Mouse (Mus musculus) mature B cell (primary cell): ENCODE results near the gene Gm13276.
"Not testable (repeated sequence)": the region's sequence is repeated elsewhere in the genome, so short reads cannot be mapped to it uniquely, and the experiment has no call there.

Source experiments
- in situ Hi-C: fragments of 300-500 bp; cut with MboI; formaldehyde crosslinking; loops from 2 replicates; pipeline ENCODE4 v1.14.3; 2019

Gene Gm13276

GRCm38 (mm10) chr4:88785409-88785808, at the start of gene Gm13276:
Gene Gm13276, plus strand, starts transcription at chr4:88785709.
- in situ Hi-C loops = not testable (repeated sequence)

GRCm38 (mm10) chr4:88738480-88738879, 47.0 kb upstream of the Gm13276 start:
- in situ Hi-C loops = loop anchor here (25.0 kb wide), 2 partner anchors 124 to 574 kb away; partner anchors contain the start of genes Cdkn2b and Ifna1

- in situ Hi-C loops = loop anchor here (25.0 kb wide), 2 partner anchors 123 to 573 kb away; partner anchors contain the start of genes Cdkn2b and Ifna1
Observed at GRCm38 (mm10) chr4:88739036-88739435, 46.5 kb upstream of the Gm13276 start.

GRCm38 (mm10) chr4:88741426-88741825, 44.1 kb upstream of the Gm13276 start:
- in situ Hi-C loops = loop anchor here (25.0 kb wide), 2 partner anchors 121 to 571 kb away; partner anchors contain the start of genes Cdkn2b and Ifna1

- in situ Hi-C loops = loop anchor here (25.0 kb wide), 2 partner anchors 119 to 569 kb away; partner anchors contain the start of genes Cdkn2b and Ifna1
Observed at GRCm38 (mm10) chr4:88742771-88743371, 42.6 kb upstream of the Gm13276 start.

- in situ Hi-C loops = loop anchor here (25.0 kb wide), 2 partner anchors 118 to 568 kb away; partner anchors contain the start of genes Cdkn2b and Ifna1
Observed at GRCm38 (mm10) chr4:88744207-88744606, 41.3 kb upstream of the Gm13276 start.

GRCm38 (mm10) chr4:88749926-88750325, 35.6 kb upstream of the Gm13276 start:
- in situ Hi-C loops = loop anchor here (25.0 kb wide), 2 partner anchors 112 to 562 kb away; partner anchors contain the start of genes Cdkn2b and Ifna1

GRCm38 (mm10) chr4:88754818-88755340, 30.6 kb upstream of the Gm13276 start, which contains the start of gene Gm13271:
Gene Gm13271, plus strand, starts transcription at chr4:88754868.
- in situ Hi-C loops = not testable (repeated sequence)

- in situ Hi-C loops = not testable (repeated sequence)
Observed at GRCm38 (mm10) chr4:88756581-88757513, 28.7 kb upstream of the Gm13276 start.

GRCm38 (mm10) chr4:88757628-88758031, 27.9 kb upstream of the Gm13276 start:
- in situ Hi-C loops = not testable (repeated sequence)

GRCm38 (mm10) chr4:88758751-88759150, 26.8 kb upstream of the Gm13276 start:
- in situ Hi-C loops = not testable (repeated sequence)

- in situ Hi-C loops = not testable (repeated sequence)
Observed at GRCm38 (mm10) chr4:88759610-88760268, 25.8 kb upstream of the Gm13276 start, which contains the start of gene Gm13283. Gene Gm13283, plus strand, starts transcription at chr4:88760119.

GRCm38 (mm10) chr4:88760431-88760830, 25.1 kb upstream of the Gm13276 start:
- in situ Hi-C loops = not testable (repeated sequence)

- in situ Hi-C loops = not testable (repeated sequence)
Observed at GRCm38 (mm10) chr4:88761776-88762175, 23.7 kb upstream of the Gm13276 start.

GRCm38 (mm10) chr4:88762341-88762740, 23.2 kb upstream of the Gm13276 start:
- in situ Hi-C loops = not testable (repeated sequence)

- in situ Hi-C loops = not testable (repeated sequence)
Observed at GRCm38 (mm10) chr4:88763384-88764018, 22.0 kb upstream of the Gm13276 start.

- in situ Hi-C loops = not testable (repeated sequence)
Observed at GRCm38 (mm10) chr4:88773534-88773933, 12.0 kb upstream of the Gm13276 start, which contains the start of gene Gm13290. Gene Gm13290, plus strand, starts transcription at chr4:88773834.

GRCm38 (mm10) chr4:88776622-88777021, 8.9 kb upstream of the Gm13276 start, which contains the start of gene Gm13289:
Gene Gm13289, plus strand, starts transcription at chr4:88776922.
- in situ Hi-C loops = not testable (repeated sequence)

- in situ Hi-C loops = not testable (repeated sequence)
Observed at GRCm38 (mm10) chr4:88779550-88779949, 6.0 kb upstream of the Gm13276 start, which contains the start of gene Gm13272. Gene Gm13272, plus strand, starts transcription at chr4:88779850.

GRCm38 (mm10) chr4:88780320-88780719, 5.2 kb upstream of the Gm13276 start:
- in situ Hi-C loops = not testable (repeated sequence)
